Mouse (Mus musculus) lung, postnatal 0 days (tissue): Measurements from ENCODE around the gene Psmd11. TPM values are rescaled to one million over a fixed set of nuclear protein-coding genes. Genes with fewer than 3 reads are reported as not detected.
"Not testable (repeated sequence)": the region's sequence is repeated elsewhere in the genome, so short reads cannot be mapped to it uniquely, and the experiment has no call there.

ENCODE experiments used
- ATAC-seq: fragments of 200-750 bp; cut with Nextera tagmentation; 2 replicates; pipeline ENCODE4 v1.8.0; 2017; ENCODE audit warnings: moderate library complexity
- DNase-seq: peaks from one replicate; pipeline ENCODE4 v3.0.0-alpha.2; 2016; ENCODE audit warnings: low spot score
- H3K27ac ChIP-seq: fragments of 300-500 bp; sonication (generic); 2 replicates; pipeline ENCODE4 v1.5.1; 2014; ENCODE audit warnings: antibody characterized with exemption, mild to moderate bottlenecking, low read length, mixed read lengths
- H3K27me3 ChIP-seq: fragments of 300-500 bp; sonication (generic); replicated peaks from 2 replicates; pipeline ENCODE4 v1.6.1; 2014; ENCODE audit warnings: low read length, mixed read lengths; ENCODE audit not compliant: insufficient read depth
- H3K36me3 ChIP-seq: fragments of 300-500 bp; sonication (generic); 2 replicates; pipeline ENCODE4 v1.6.1; 2014; ENCODE audit warnings: low read length, mixed read lengths; ENCODE audit not compliant: insufficient read depth
- H3K4me1 ChIP-seq: fragments of 300-500 bp; sonication (generic); 2 replicates; pipeline ENCODE4 v1.6.1; 2014; ENCODE audit warnings: antibody characterized with exemption, low read depth, low read length, mixed read lengths; ENCODE audit not compliant: insufficient read depth
- H3K4me2 ChIP-seq: fragments of 300-500 bp; sonication (generic); replicated peaks from 2 replicates; pipeline ENCODE4 v1.6.1; 2014; ENCODE audit warnings: low read depth, mild to moderate bottlenecking, low read length, moderate library complexity, mixed read lengths
- H3K4me3 ChIP-seq: fragments of 300-500 bp; sonication (generic); 2 replicates; pipeline ENCODE4 v1.5.1; 2014; ENCODE audit warnings: low read depth, low read length
- H3K9ac ChIP-seq: fragments of 300-500 bp; sonication (generic); replicated peaks from 2 replicates; pipeline ENCODE4 v1.6.1; 2014; ENCODE audit warnings: low read depth, mild to moderate bottlenecking
- H3K9me3 ChIP-seq: fragments of 300-500 bp; sonication (generic); 2 replicates; pipeline ENCODE4 v1.6.1; 2016; ENCODE audit warnings: low read length, mixed read lengths
- CTCF ChIP-seq: IDR thresholded peaks from 2 replicates; pipeline ENCODE4 v1.5.1; 2016; ENCODE audit warnings: antibody characterized with exemption, mild to moderate bottlenecking
- EP300 ChIP-seq: IDR thresholded peaks from 2 replicates; pipeline ENCODE4 v1.6.1; 2016; ENCODE audit warnings: antibody characterized with exemption, mild to moderate bottlenecking, control low read depth
- WGBS: fragments of 180-500 bp; shearing (Covaris S2); extraction: QIAGEN DNeasy Blood & Tissue Kit; methylation state at CpG from one replicate; pipeline ENCODE4 v1.1.7; 2014; 5-methylcytosine and 5-hydroxymethylcytosine counted together
- polyA plus RNA-seq: library from polyadenylated mRNA; unstranded; fragments of >200 nt; fragmentation: Nextera tagmentation; extraction: Ambion mirVana; gene quantifications from 2 replicates; pipeline ENCODE4 v1.2.1, GENCODE M21; 2015

The Psmd11 gene
- polyA plus RNA-seq, 1 experiment from 2014 or later, result 190 TPM

GRCm38 (mm10) chr11:80385055-80385454, 43.4 kb upstream of the Psmd11 start:
- Histone ChIP-seq H3K27me3 (no peaks in the 10 kb centered on the region), H3K36me3 (peaks cover 17% of the 10 kb centered on the region; the same call in 1 of the 2 replicates), H3K4me1 (peaks cover 13% of the 10 kb centered on the region; the same call in 1 of the 2 replicates), H3K9me3 (no peaks in the 10 kb centered on the region), H3K4me2 (peak overlapping the region; percentile 68), H3K4me3 (peak overlapping the region; percentile 94), H3K9ac (0 out of 2 replicates have a peak overlapping the region, but pooled peaks have one; percentile 24), H3K27ac (no peak overlapping the region)
- 12% methylated on average over 4 of the region's 4 CpGs for WGBS
- no peak for DNase-seq
- TF ChIP-seq CTCF, result no peak
- no peak for TF ChIP-seq EP300
- no peak for ATAC-seq

- TF ChIP-seq CTCF (no peak), EP300 (no peak)
- ATAC-seq, result no peak
- no peak overlapping the region for H3K4me2 ChIP-seq
Observed at GRCm38 (mm10) chr11:80386790-80387189, 41.6 kb upstream of the Psmd11 start.

GRCm38 (mm10) chr11:80389885-80390284, 38.5 kb upstream of the Psmd11 start:
- DNase-seq (no peak), ATAC-seq (no peak)
- Histone ChIP-seq H3K4me1 (peaks cover 1% of the 10 kb centered on the region; the same call in 1 of the 2 replicates), H3K27me3 (no peaks in the 10 kb centered on the region), H3K36me3 (peaks cover 37% of the 10 kb centered on the region), H3K27ac (no peak overlapping the region), H3K4me3 (no peak overlapping the region), H3K9me3 (no peaks in the 10 kb centered on the region), H3K9ac (no peak overlapping the region), H3K4me2 (no peak overlapping the region)
- 88% methylated on average over 1 of the region's 1 CpGs for WGBS
- TF ChIP-seq CTCF, result no peak

More at GRCm38 (mm10) chr11:80386790-80387189, 41.6 kb upstream of the Psmd11 start:
- Histone ChIP-seq H3K4me1 (peaks cover 13% of the 10 kb centered on the region; the same call in 1 of the 2 replicates), H3K9ac (no peak overlapping the region), H3K36me3 (peaks cover 28% of the 10 kb centered on the region; the same call in 1 of the 2 replicates), H3K27me3 (no peaks in the 10 kb centered on the region), H3K4me3 (no peak overlapping the region), H3K9me3 (no peaks in the 10 kb centered on the region), H3K27ac (no peak overlapping the region)
- no peak for DNase-seq
- 66% methylated on average over 2 of the region's 2 CpGs for WGBS

- 86% methylated on average over 2 of the region's 2 CpGs for WGBS
- Histone ChIP-seq H3K9me3 (no peaks in the 10 kb centered on the region), H3K36me3 (peaks cover 47% of the 10 kb centered on the region), H3K27me3 (no peaks in the 10 kb centered on the region), H3K27ac (no peak overlapping the region), H3K4me3 (no peak overlapping the region), H3K9ac (no peak overlapping the region), H3K4me2 (no peak overlapping the region), H3K4me1 (no peaks in the 10 kb centered on the region)
- no peak for TF ChIP-seq CTCF
- TF ChIP-seq EP300, result no peak
- DNase-seq, result no peak
- no peak for ATAC-seq
Observed at GRCm38 (mm10) chr11:80391407-80392120, 36.9 kb upstream of the Psmd11 start.

GRCm38 (mm10) chr11:80395930-80396329, 32.5 kb upstream of the Psmd11 start:
- peaks cover 27% of the 10 kb centered on the region for H3K36me3 ChIP-seq
- H3K4me3 ChIP-seq, result no peak overlapping the region
- H3K9ac ChIP-seq, result no peak overlapping the region
- H3K4me1 ChIP-seq, result no peaks in the 10 kb centered on the region
- no peaks in the 10 kb centered on the region for H3K27me3 ChIP-seq
- H3K9me3 ChIP-seq, result no peaks in the 10 kb centered on the region
- 91% methylated on average over 3 of the region's 3 CpGs for WGBS
- TF ChIP-seq EP300, result no peak
- TF ChIP-seq CTCF, result no peak
- no peak overlapping the region for H3K4me2 ChIP-seq
- DNase-seq, result no peak
- no peak overlapping the region for H3K27ac ChIP-seq
- ATAC-seq, result no peak

- no peak overlapping the region for H3K27ac ChIP-seq
- H3K36me3 ChIP-seq, result peaks cover 23% of the 10 kb centered on the region
- no peaks in the 10 kb centered on the region for H3K9me3 ChIP-seq
- H3K4me3 ChIP-seq, result no peak overlapping the region
- H3K9ac ChIP-seq, result no peak overlapping the region
- no peaks in the 10 kb centered on the region for H3K27me3 ChIP-seq
- 89% methylated on average over 4 of the region's 4 CpGs for WGBS
- no peak overlapping the region for H3K4me2 ChIP-seq
- TF ChIP-seq EP300 (no peak), CTCF (no peak)
- no peak for ATAC-seq
- no peaks in the 10 kb centered on the region for H3K4me1 ChIP-seq
- DNase-seq, result no peak
Observed at GRCm38 (mm10) chr11:80396617-80397016, 31.8 kb upstream of the Psmd11 start.

- not testable (repeated sequence) for H3K4me3 ChIP-seq, ATAC-seq, H3K9me3 ChIP-seq, H3K9ac ChIP-seq, H3K4me2 ChIP-seq, H3K4me1 ChIP-seq, H3K27ac ChIP-seq, DNase-seq, H3K27me3 ChIP-seq
- H3K36me3 ChIP-seq, result peaks cover 12% of the 10 kb centered on the region; the same call in 1 of the 2 replicates
- WGBS, result 95% methylated on average over 6 of the region's 6 CpGs
Observed at GRCm38 (mm10) chr11:80407878-80408277, 20.5 kb upstream of the Psmd11 start.
